Mouse (Mus musculus): Measurements from ENCODE around the gene Hoxc5.

DNA sequence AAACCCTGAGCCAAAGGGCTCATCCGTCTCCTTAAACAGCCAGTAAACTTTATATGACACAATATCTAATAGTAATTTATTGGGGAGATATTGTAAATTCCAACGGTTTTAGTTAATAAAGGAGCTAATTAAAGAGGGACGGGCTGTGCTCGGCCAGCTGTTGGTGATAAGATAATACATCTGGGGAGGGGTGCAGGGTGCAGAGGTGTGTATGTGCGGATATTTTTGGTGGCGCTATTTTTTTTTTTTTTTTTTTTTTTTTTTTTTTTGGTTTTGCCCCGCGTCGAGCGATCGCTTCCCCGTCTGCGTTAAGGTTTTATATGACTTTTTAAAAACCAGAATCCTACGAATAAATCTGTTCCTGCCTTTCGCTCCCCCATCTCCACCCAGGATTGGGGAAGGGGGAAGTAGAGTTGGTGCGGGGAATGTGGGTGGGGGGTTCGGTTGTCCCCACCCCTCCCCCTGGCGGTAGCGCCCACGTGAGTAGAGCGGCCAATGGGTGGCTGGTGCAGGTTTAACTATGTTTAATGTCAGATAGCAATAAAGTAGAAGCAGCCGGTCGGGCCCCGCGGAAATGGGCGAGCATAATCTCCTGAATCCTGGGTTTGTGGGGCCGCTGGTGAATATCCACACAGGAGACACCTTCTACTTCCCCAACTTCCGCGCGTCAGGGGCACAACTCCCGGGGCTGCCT is 30.8 kb upstream of the Hoxc5 start, which contains the start of gene Hoxc12:
- TF ChIP-seq CTCF (IDR thresholded peaks at IDR 0.05; ENCODE audit: control insufficient read depth, insufficient read depth, insufficient read length) (no peak), MYOD1 (IDR thresholded peaks at IDR 0.05; ENCODE audit: control insufficient read depth, insufficient read length, low read depth) (no peak), MYOG (IDR thresholded peaks at IDR 0.05; ENCODE audit: control insufficient read depth, extremely low read depth, insufficient read length) (no peak)

All from C2C12 (cell line).